Mouse (Mus musculus): ENCODE measurements around the gene Ptprg.

Ptprg gene

DNA sequence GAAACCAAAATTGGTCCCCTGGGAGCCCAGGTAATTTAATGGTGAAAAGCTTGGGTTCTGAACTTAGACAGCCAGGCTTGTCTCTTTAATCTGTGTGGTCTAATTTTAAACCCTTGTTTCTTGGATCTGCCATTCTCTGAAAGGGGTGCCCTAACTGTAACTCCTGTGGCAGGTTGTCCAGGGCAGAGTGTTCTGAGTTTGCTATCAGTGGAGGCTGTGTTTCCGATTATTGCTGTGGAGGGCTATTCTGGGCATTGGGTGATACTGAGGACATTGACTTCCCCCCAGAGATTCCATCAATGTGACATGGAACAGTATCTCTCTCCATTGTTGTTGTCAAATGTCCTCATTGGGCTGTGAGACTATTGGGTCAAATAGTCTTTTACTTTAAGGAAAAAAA, 134.2 kb downstream of the Ptprg start:
- no peaks in the 10 kb centered on the region for H3K27me3 ChIP-seq (ENCODE audit: insufficient read depth, low read length)
- H3K9me3 ChIP-seq (ENCODE audit: low read length): no peaks in the 10 kb centered on the region
- H3K4me3 ChIP-seq (replicated peaks; ENCODE audit: low read length): no peak overlapping the region
- peaks cover 28% of the 10 kb centered on the region for H3K4me1 ChIP-seq (replicated peaks; ENCODE audit: low read depth, low read length)
- TF ChIP-seq CTCF (conservative IDR thresholded peaks at IDR 0.05; ENCODE audit: low read length): no peak
- TF ChIP-seq NANOG (IDR thresholded peaks at IDR 0.05; ENCODE audit: borderline replicate concordance, low read length): no peak
- no peak for TF ChIP-seq POU5F1 (IDR thresholded peaks at IDR 0.05; ENCODE audit: borderline replicate concordance, low read length)
- H3K36me3 ChIP-seq (ENCODE audit: insufficient read depth, low read length): no peaks in the 10 kb centered on the region

DNA sequence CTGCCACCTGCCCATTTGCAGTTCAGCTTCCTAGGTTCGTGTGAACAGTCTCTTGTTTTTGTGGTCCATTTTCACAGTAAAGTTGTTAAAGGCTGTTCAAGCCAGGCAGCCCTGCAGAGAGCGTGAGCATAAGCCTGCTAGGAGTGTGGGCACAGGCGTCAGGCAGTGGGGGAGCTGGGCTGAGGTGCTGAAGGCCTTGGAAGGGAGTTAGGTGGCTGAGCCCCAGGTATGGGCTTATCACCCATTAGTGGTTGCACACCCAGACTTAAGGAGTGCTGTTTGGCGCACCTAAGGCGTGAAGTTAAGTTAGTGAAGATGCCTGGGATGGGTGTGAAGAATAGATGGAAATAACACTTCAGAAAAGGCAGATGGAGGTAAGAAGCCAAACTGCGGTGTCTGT, 134.8 kb downstream of the Ptprg start:
- Histone ChIP-seq H3K9me3 (ENCODE audit: low read length) (no peaks in the 10 kb centered on the region), H3K4me1 (replicated peaks; ENCODE audit: low read depth, low read length) (peaks cover 22% of the 10 kb centered on the region), H3K36me3 (ENCODE audit: insufficient read depth, low read length) (no peaks in the 10 kb centered on the region), H3K27me3 (ENCODE audit: insufficient read depth, low read length) (no peaks in the 10 kb centered on the region), H3K4me3 (replicated peaks; ENCODE audit: low read length) (no peak overlapping the region)
- TF ChIP-seq CTCF (conservative IDR thresholded peaks at IDR 0.05; ENCODE audit: low read length) (no peak), NANOG (IDR thresholded peaks at IDR 0.05; ENCODE audit: borderline replicate concordance, low read length) (no peak), POU5F1 (IDR thresholded peaks at IDR 0.05; ENCODE audit: borderline replicate concordance, low read length) (no peak)

DNA sequence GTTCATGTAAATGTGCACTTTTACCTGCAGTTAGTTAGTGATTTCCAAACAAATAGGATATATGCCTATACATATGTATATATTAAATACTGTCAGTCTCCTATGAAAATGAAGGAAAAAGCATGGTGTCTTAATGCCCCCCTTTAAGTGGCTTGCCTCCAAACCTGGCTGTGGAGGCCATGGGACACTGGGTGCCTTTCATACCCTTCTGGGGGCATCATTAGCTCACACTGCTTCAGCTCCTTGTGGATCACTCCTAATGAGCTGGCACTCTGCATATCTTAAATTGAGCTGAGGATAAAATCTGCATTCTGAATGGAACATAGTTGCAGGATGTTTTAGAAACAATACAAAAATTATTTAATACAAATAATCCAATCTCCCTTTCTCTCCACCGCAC, 136.7 kb downstream of the Ptprg start:
- TF ChIP-seq NANOG (IDR thresholded peaks at IDR 0.05; ENCODE audit: borderline replicate concordance, low read length) (no peak), CTCF (conservative IDR thresholded peaks at IDR 0.05; ENCODE audit: low read length) (no peak), POU5F1 (IDR thresholded peaks at IDR 0.05; ENCODE audit: borderline replicate concordance, low read length) (no peak)
- H3K4me3 ChIP-seq (replicated peaks; ENCODE audit: low read length): no peak overlapping the region

DNA sequence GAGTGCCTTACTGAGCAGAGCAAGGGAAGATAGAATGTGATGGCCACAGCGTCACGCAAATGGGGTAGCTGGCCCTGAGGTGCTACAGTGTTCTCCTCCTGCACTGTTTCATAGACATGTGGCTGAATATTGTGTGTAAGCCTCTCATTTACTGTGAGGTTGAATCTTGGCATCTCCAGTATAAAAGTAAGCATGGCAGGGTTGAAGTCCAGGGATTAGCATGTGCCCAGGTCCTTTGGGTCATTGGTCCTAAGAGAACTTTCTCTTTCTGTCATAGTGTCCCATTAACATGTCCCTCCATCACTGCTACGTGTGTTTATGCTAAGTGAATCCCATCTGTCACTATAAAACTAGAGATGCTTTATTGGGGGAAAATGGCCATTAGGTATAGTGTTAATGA, 138.2 kb downstream of the Ptprg start:
- H3K27me3 ChIP-seq (ENCODE audit: insufficient read depth, low read length): no peaks in the 10 kb centered on the region
- TF ChIP-seq CTCF (conservative IDR thresholded peaks at IDR 0.05; ENCODE audit: low read length): no peak
- no peak for TF ChIP-seq POU5F1 (IDR thresholded peaks at IDR 0.05; ENCODE audit: borderline replicate concordance, low read length)
- TF ChIP-seq NANOG (IDR thresholded peaks at IDR 0.05; ENCODE audit: borderline replicate concordance, low read length): no peak
- no peak overlapping the region for H3K4me3 ChIP-seq (replicated peaks; ENCODE audit: low read length)
- H3K36me3 ChIP-seq (ENCODE audit: insufficient read depth, low read length): no peaks in the 10 kb centered on the region
- H3K9me3 ChIP-seq (ENCODE audit: low read length): no peaks in the 10 kb centered on the region
- peaks cover 22% of the 10 kb centered on the region for H3K4me1 ChIP-seq (replicated peaks; ENCODE audit: low read depth, low read length)

More for the DNA sequence above, 136.7 kb downstream of the Ptprg start:
- Histone ChIP-seq H3K4me1 (replicated peaks; ENCODE audit: low read depth, low read length) (peaks cover 12% of the 10 kb centered on the region; the same call in 1 of the 2 replicates), H3K36me3 (ENCODE audit: insufficient read depth, low read length) (no peaks in the 10 kb centered on the region), H3K27me3 (ENCODE audit: insufficient read depth, low read length) (no peaks in the 10 kb centered on the region), H3K9me3 (ENCODE audit: low read length) (no peaks in the 10 kb centered on the region)

DNA sequence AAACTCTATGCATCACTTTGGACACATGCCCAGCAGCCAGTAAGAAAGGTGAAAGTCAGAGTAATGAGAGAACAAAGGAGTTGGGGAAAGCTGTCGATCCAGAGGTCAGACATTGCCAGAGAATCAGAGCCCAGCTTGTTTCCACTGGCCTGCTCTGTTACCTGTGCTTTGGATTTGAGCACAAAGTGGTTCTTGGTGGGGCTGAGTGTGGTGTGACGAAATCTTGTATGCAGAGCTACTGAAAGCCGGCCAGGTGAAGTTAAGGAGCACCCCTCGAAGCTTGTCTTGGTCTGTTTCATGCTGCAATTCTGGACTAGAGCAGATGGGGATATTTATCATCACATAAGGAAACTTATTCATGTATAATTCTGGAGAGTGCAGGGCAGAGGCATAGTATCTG, 145.5 kb downstream of the Ptprg start:
- Histone ChIP-seq H3K4me1 (replicated peaks; ENCODE audit: low read depth, low read length) (peaks cover 74% of the 10 kb centered on the region), H3K4me3 (replicated peaks; ENCODE audit: low read length) (no peak overlapping the region), H3K27me3 (ENCODE audit: insufficient read depth, low read length) (no peaks in the 10 kb centered on the region), H3K9me3 (ENCODE audit: low read length) (no peaks in the 10 kb centered on the region), H3K36me3 (ENCODE audit: insufficient read depth, low read length) (no peaks in the 10 kb centered on the region)
- TF ChIP-seq CTCF (conservative IDR thresholded peaks at IDR 0.05; ENCODE audit: low read length) (no peak), NANOG (IDR thresholded peaks at IDR 0.05; ENCODE audit: borderline replicate concordance, low read length) (no peak), POU5F1 (IDR thresholded peaks at IDR 0.05; ENCODE audit: borderline replicate concordance, low read length) (no peak)

DNA sequence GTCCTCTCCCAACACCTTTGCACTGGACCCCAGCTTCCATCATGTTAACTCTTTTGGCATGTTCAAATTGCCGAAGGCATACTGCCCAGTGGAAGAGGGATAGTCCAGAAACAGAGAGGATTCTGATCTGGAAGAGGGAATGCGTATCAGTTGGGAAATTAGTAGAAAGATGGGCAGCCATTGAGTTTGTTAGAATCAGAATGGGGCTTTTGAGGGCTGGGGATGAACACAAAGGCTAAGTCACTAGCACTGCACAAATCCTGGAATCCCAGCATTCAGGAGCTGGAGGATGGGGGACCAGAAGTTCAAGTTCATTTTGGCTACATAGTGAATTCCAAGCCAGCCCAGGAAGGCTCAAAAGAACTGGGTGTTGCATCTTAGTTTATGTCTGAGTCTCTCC, 146.3 kb downstream of the Ptprg start:
- Histone ChIP-seq H3K27me3 (ENCODE audit: insufficient read depth, low read length) (no peaks in the 10 kb centered on the region), H3K4me1 (replicated peaks; ENCODE audit: low read depth, low read length) (peaks cover 76% of the 10 kb centered on the region), H3K9me3 (ENCODE audit: low read length) (no peaks in the 10 kb centered on the region), H3K36me3 (ENCODE audit: insufficient read depth, low read length) (no peaks in the 10 kb centered on the region), H3K4me3 (replicated peaks; ENCODE audit: low read length) (no peak overlapping the region)
- peak; percentile 71; the same call in 1 of the 2 replicates for TF ChIP-seq NANOG (IDR thresholded peaks at IDR 0.05; ENCODE audit: borderline replicate concordance, low read length)
- TF ChIP-seq CTCF (conservative IDR thresholded peaks at IDR 0.05; ENCODE audit: low read length): no peak
- no peak for TF ChIP-seq POU5F1 (IDR thresholded peaks at IDR 0.05; ENCODE audit: borderline replicate concordance, low read length)

DNA sequence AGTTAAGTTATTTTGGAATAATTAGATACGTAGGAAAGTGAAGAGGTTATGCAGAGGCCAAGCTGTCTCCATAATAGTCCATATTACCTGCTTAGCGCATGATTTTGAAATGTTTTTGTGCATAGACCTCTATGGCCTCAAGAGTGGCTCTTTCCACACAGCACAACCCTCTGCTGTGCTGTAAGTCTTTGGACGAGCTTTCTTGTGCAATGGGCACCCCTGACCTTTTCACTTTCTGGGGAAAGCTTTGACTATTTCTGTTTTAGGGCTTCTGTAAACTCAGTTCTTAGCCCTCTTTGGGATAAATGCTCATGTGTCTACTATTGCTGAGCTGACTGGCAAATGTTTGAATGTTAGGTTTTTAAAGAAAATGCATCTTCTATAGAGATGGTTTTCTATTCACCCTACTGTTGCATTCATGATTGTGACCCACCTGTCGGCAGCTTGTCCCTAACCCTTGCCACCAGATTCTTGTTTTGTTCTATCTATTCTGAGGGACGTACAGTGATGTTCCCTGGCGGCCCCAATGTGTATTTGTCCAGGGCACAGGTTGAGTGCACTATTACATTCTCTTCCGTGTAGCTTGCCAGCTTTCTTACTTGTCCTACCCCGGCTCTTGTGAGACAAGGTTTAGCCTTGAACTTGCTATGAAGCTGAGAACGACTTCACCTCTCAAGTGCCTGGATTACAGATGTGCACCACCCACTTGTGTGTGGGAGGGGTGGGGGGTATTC, 148.4 kb downstream of the Ptprg start:
- TF ChIP-seq NANOG (IDR thresholded peaks at IDR 0.05; ENCODE audit: borderline replicate concordance, low read length): no peak
- no peak for TF ChIP-seq POU5F1 (IDR thresholded peaks at IDR 0.05; ENCODE audit: borderline replicate concordance, low read length)
- TF ChIP-seq CTCF (conservative IDR thresholded peaks at IDR 0.05; ENCODE audit: low read length): no peak
- H3K36me3 ChIP-seq (ENCODE audit: insufficient read depth, low read length): no peaks in the 10 kb centered on the region
- H3K4me3 ChIP-seq (replicated peaks; ENCODE audit: low read length): no peak overlapping the region
- no peaks in the 10 kb centered on the region for H3K27me3 ChIP-seq (ENCODE audit: insufficient read depth, low read length)
- H3K4me1 ChIP-seq (replicated peaks; ENCODE audit: low read depth, low read length): peaks cover 74% of the 10 kb centered on the region
- no peaks in the 10 kb centered on the region for H3K9me3 ChIP-seq (ENCODE audit: low read length)

DNA sequence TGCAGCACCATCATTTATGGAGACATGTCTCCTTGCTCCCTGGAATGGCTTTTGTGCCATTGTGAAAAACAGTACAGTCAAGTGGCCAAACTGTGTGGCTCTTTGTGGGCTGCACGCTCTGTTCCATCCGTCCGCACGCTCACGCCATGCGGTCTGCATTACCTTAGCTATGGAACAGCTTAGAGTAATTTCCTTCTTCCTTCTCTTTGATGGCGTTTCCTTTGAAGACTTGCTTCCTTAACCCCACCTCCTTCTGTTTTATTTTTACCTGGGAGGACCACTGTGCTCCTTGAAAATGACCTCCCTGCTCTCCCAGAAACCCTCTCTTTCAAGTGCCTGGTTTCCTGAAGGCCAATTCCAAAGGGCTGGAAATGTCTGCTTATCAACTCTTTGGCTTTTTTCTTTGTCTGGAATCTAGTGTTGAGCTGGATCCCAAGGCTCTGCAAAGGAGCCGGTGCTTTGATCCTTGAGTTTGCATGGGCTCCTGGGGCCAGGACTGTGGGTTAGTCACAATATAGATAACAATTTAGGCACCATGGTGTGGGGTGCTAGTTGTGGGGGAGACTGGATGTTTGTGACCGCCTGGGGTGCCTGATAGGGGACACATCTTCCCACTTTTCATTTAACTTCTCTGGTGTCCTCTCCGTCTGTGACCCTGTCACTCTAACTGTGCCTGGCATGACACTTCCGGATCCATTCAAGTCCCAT, 149.6 kb downstream of the Ptprg start:
- TF ChIP-seq POU5F1 (IDR thresholded peaks at IDR 0.05; ENCODE audit: borderline replicate concordance, low read length) (no peak), NANOG (IDR thresholded peaks at IDR 0.05; ENCODE audit: borderline replicate concordance, low read length) (peak; percentile 5; the same call in 1 of the 2 replicates), CTCF (conservative IDR thresholded peaks at IDR 0.05; ENCODE audit: low read length) (no peak)
- Histone ChIP-seq H3K36me3 (ENCODE audit: insufficient read depth, low read length) (no peaks in the 10 kb centered on the region), H3K4me1 (replicated peaks; ENCODE audit: low read depth, low read length) (peaks cover 63% of the 10 kb centered on the region)

More for the DNA sequence above, 149.6 kb downstream of the Ptprg start:
- Histone ChIP-seq H3K27me3 (ENCODE audit: insufficient read depth, low read length) (no peaks in the 10 kb centered on the region), H3K9me3 (ENCODE audit: low read length) (no peaks in the 10 kb centered on the region), H3K4me3 (replicated peaks; ENCODE audit: low read length) (0 out of 2 replicates have a peak overlapping the region, but pooled peaks have one; percentile 17)

Measured in E14TG2a.4 (cell line).